Mouse (Mus musculus): Measurements from ENCODE around the gene Smoc1.

- no peak for TF ChIP-seq TAL1 (IDR thresholded peaks at IDR 0.05; ENCODE audit: low read length)
- no peak for TF ChIP-seq GATA1 (IDR thresholded peaks at IDR 0.05; ENCODE audit: low read length)
Observed at GRCm38 (mm10) chr12:81024993-81025392, 1.6 kb upstream of the Smoc1 start.
